Mouse (Mus musculus) heart, adult 9 months (tissue): ENCODE measurements around the gene Camkk2.
A peak's percentile ranks its signal among the peaks of the same experiment; 100 is the strongest.

ENCODE experiments used
- DNase-seq, 2 experiments: peaks; one replicate each; pipeline ENCODE4 v3.0.0; 2022; ENCODE audit warnings: low spot score in 2 of 2

Camkk2 gene

DNA sequence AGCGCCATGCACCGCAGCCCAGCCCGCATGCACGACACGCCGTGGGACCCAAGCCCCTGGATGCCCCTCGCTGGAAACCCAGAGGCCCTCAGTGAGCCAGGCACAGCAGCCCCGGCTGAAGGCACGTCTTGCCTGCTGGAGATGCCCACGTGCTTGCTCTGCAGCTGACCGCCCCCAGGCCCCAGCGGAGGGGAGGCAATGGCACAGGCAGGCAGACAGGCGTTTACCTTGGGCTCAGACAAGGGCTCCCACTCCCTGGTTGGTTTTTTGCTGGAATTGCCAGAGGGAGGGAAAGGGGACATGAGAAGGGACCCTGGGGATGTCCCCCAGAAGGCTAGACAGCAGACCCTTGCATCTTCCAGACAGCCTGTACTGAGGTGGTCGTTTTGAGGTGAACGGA lies 42.4 kb downstream of the Camkk2 start:
- no peak for DNase-seq

DNA sequence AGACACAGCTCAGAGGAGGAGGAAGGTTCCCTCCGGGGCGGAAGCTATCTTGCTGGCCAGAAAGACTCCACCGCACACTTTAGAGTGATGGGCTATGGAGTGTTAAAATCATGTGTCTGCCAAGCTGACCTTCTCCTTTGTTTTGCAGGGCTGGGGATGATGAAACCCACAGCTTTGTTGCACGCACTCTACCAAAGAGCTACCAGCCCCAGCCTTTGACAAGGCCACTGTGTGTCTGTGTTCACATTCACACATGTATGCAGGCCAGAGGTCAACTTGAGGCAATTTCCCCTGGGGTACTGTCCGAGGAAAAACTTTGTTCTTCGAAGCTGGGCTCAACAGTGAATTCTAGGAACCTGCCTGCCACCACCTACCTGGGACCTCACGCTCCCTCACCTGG lies 43.4 kb downstream of the Camkk2 start:
- DNase-seq = no peak

DNA sequence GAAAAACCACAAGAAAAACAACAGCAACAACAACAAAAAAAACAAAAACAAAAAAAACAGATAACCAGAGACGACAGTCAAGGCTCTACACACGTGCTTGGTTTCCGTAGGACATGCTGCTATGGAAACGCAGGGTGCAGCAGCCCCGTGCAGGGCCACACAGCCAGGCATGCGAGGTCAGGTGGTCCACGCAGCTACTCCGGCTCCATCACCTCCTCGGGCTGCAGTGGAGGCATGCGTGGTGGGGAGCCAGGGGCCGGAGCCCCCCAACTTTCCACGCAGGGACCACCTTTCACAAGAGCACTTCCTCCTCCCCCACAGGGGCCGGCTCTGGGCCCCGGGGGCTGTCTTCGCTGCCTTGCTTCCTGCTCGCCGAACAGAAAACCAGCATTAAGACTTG lies 45.3 kb downstream of the Camkk2 start:
- no peak for DNase-seq

- DNase-seq = peak; percentile 23 to 46
These were observed 47.1 kb downstream of the Camkk2 start for GRCm38 (mm10) chr5:122731991-122732673.

DNA sequence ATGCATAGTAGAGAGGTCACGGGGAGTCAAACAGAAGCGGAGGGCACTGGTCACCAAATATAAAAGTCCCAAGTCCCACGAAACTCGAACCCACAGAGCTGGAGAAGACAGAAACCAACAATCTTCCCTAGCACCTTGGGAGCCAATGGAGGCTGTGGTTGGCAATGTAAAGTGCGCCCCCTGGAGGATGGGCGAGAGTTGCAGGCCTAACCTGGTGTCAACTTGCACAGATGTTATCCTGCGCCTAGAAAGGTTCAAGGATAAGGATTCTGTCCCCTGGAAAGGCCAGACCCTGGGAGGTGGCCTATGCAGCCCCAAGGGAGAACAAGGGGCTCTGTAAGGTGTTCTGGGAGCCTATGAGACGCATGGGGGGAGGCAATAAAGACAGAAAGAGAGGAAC lies 47.9 kb downstream of the Camkk2 start:
- peak; percentile 29 to 64 for DNase-seq

DNA sequence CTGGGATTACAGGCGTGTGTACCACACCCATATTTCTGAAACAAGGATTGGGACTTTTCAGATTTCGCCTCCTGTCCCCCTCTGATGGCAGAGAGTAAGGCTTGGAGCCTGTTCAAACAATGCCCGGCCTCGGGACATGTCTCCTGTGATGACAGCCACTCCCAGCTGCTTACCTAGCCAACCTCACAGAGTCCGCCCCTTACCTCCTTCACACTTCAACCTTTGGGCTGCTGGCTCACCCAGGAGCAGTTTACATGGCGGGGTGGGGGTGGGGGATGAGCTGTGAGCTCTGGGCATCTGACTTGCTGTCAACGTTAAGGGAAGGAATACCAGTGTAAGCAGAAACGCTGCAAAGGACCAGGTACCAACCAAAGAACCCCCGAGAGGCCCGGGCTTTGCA lies 48.4 kb downstream of the Camkk2 start:
- no peak for DNase-seq

- no peak for DNase-seq
These were observed 52.1 kb downstream of the Camkk2 start for GRCm38 (mm10) chr5:122727096-122727495.

DNA sequence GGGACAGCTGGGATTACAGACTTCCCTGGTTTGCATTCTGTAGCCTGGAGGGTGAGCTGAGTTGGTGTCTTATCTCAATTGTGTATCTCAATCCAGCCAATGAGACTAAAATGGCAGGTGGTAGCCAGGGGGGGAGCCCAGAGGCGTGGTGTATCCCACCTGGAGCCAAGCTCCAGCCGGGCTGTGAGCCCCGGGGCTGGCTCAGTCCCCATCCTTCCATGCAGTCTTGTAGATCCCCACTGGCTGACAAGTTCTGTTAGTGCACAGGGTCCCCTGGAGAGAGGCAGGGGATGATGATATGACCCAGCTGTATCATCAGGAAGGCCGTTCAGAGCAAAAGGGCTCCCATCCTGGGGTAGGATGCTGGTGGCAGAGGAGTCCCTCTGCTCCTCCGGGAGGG lies 52.6 kb downstream of the Camkk2 start:
- no peak for DNase-seq

DNA sequence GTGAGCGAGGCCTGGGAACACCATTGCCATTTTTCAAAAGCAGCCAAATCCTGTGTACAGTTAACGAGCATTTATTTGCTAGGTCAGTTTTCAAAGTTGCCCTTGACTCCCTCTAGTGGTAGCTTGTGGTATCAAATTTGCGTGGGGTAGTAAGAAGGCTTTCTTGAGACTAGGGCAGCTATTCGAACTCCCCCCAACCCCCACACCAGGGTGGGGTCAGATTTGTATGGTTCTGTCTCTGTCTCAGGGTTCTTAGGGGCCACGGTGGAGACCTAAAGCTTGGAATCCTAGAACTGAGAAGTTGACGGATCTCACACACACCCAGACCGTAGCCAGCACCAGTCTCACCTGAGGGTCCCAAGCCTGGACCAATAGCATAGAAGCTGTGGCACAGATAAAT lies 53.1 kb downstream of the Camkk2 start:
- peak; percentile 51 to 63 for DNase-seq

DNA sequence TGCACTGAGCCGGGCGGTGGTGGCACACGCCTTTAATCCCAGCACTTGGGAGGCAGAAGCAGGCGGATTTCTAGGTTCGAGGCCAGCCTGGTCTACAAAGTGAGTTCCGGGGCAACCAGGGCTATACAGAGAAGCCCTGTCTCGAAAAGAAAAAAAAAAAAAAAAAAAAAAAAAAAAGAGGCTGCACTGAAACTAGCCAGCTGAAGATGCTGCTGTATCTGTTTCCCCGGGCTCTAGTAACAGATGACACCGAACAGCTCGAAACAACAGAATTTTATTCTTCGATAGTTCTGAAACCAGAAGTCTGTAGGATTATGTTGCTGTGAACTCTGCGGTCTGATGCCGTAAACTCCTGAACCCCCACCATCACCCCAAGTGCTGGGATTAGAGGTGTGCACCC lies 53.8 kb downstream of the Camkk2 start:
- no peak for DNase-seq

DNA sequence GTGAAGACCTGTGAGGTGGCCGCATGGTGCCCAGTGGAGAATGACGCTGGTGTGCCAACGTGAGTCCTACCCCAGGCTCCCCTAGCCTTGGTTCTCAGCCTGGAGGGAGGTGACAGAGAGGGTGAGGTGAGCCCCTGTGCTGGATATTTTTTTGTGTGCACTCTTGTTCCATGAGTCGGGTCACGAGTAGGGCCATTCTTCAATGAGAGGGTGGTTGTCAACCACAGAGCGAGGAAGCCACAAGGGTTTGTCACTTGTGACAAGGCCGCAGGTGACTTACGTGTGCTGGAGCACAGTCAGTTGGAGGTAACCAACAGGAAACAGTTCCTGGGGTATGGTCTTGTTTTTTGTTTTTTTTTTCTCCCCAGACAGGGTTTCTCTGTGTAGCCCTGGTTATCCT lies 60.0 kb downstream of the Camkk2 start:
- DNase-seq = no peak

DNA sequence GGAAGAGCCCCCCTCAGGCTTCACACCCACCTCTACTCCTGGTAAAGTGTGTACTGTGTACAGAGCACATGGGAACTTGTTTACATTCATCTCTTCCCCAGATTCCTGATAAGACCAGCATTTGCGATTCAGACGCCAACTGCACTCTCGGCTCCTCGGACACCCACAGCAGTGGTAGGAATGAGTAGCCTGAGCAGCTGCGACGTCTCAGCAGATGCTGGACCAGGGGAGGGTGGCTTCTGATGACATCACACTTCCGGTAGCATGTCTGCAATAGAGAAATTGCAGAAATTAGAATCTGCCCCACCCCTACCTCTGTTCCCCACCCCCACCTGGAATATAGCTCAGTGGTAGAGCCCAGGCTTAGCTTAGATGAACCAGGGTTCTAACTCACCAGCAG lies 60.8 kb downstream of the Camkk2 start:
- no peak for DNase-seq

DNA sequence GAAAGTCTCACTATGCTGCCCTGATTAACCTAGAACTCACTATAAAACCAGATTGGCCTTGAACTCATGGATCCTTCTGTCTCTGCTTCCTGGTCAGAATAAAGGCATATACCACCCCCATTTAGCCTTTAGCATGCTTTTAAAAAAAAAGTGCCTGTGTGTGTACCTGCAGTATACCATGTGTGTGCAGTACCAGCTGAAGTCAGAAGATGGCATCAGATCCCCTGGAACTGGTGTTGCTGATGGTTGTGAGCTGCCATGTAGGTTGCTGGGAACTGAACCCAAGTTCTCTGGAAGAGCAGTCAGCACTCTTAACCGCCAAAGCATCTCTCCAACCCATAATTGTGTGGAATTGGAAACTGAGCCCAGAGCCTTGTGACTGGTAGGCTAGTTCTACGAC lies 62.4 kb downstream of the Camkk2 start:
- DNase-seq = no peak

DNA sequence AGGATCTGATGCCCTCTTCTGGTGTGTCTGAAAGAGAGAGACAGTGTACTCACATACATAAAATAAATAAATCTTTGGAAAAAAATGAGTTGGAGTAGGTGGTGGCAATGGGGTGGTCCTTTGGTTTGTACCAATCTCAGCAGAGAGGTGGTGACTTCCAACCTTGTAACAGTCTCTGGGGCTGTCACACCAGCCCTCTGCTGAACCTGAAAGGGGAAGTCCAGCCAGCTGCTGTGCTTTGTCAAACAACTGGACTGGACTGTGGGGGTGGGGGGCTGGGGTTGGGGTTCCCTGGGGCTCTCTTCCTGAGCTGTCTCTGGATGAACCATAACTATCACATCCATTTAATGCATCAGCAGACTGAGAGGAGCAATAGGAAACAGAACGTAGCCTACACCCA lies 63.5 kb downstream of the Camkk2 start:
- DNase-seq = no peak

GRCm38 (mm10) chr5:122708819-122709218 lies 70.4 kb downstream of the Camkk2 start:
- no peak for DNase-seq

GRCm38 (mm10) chr5:122707276-122708181 lies 71.7 kb downstream of the Camkk2 start, which contains the start of gene P2rx4:
Gene P2rx4 (plus strand): TSS chr5:122707544.
- DNase-seq = peak; percentile 87 to 88

DNA sequence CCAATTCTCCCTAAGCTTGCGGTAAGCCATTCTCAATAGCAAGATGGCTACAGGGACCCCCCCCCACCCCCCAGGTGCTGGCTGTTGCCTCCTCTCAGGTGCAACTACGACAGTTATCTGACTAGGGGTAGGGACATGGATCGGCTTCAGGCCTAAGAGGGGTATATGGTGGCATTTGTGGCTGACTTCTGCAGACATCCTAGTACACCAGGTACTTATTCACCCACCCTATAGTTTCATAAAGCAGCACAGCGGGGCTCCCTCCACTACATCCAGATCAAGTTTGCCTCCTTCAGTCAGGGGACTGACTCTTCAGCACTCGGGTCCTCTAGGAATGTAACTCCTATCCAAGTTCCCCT lies 72.3 kb downstream of the Camkk2 start:
- DNase-seq = no peak

GRCm38 (mm10) chr5:122705174-122705573 lies 74.0 kb downstream of the Camkk2 start:
- DNase-seq = no peak

DNA sequence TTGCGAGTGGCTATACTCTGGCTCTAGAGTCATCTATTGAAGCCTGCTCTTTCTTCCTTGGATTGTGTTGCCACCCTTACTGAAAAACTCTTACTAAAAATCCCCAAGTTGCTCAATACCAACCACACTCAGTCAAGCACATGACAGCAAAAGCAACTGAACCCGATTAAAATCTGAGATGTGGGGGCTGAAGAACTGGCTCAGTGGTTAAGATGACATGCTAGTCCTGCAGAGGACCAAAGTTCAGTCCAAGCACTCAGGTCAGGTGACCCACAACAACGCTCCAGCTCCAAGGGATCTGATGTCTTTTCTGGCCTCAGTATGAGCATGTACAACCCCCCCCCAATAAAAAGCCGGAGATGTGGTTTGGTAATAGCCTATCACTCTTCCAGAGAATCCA lies 74.6 kb downstream of the Camkk2 start:
- DNase-seq = no peak

- no peak for DNase-seq
These were observed 75.6 kb downstream of the Camkk2 start for GRCm38 (mm10) chr5:122703574-122703973.

GRCm38 (mm10) chr5:122702156-122702555 lies 77.1 kb downstream of the Camkk2 start:
- peak; percentile 27 to 57 for DNase-seq

DNA sequence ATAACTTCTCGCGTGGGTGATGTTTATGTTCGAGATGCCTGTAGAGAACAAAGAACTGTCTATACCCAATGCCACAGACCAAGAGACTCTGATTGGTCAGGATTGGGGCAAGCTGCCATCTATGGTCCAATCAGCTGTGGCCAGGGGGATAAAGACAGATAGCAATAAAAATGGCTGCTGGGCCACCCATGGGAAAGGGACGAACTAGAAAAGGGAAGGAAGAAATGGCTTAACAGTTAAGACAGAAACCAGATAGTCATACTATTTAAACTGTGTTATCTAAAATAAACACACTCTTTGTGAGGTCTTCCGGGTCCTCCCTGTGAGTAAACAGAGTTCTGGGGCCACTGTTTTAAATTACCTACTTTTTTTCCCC lies 78.4 kb downstream of the Camkk2 start:
- no peak for DNase-seq

GRCm38 (mm10) chr5:122700109-122700836 lies 78.9 kb downstream of the Camkk2 start:
- DNase-seq = no peak
